Mouse (Mus musculus) myocyte (in vitro differentiated cells): ENCODE results near the gene 4930402H24Rik. TPM values are rescaled to one million over a fixed set of nuclear protein-coding genes. Genes with fewer than 3 reads are reported as not detected.

Source experiments
- H3K27me3 ChIP-seq: one replicate; pipeline ENCODE4 v1.6.1; 2011; ENCODE audit not compliant: control insufficient read depth, insufficient read depth, insufficient read length
- H3K36me3 ChIP-seq: one replicate; pipeline ENCODE4 v1.6.1; 2011; ENCODE audit not compliant: control insufficient read depth, insufficient read depth
- H3K4me2 ChIP-seq: one replicate; pipeline ENCODE4 v1.6.1; 2011; ENCODE audit warnings: low read depth, control low read depth
- H3K4me3 ChIP-seq: one replicate; pipeline ENCODE4 v1.5.1; 2011; ENCODE audit warnings: mild to moderate bottlenecking, control low read depth, moderate library complexity
- H3K79me2 ChIP-seq: one replicate; pipeline ENCODE4 v1.6.1; 2011; ENCODE audit not compliant: control insufficient read depth, insufficient read depth
- H3ac ChIP-seq: one replicate; pipeline ENCODE4 v1.6.1; 2011; ENCODE audit not compliant: control insufficient read depth, insufficient read length
- CEBPB ChIP-seq: IDR thresholded peaks from 2 replicates; pipeline ENCODE4 v1.6.1; 2011; ENCODE audit warnings: mild to moderate bottlenecking, moderate library complexity; ENCODE audit not compliant: poor library complexity, insufficient read depth, severe bottlenecking
- E2F4 ChIP-seq: IDR thresholded peaks from one replicate; pipeline ENCODE4 v1.6.1; 2011; ENCODE audit warnings: mild to moderate bottlenecking, control low read depth, moderate library complexity; ENCODE audit not compliant: insufficient read depth
- MAX ChIP-seq: IDR thresholded peaks from one replicate; pipeline ENCODE4 v1.6.1; 2011; ENCODE audit warnings: low read depth, mild to moderate bottlenecking, control low read depth
- MYOD1 ChIP-seq, 3 experiments: IDR thresholded peaks; one replicate each; pipeline ENCODE4 v1.6.1; 2011; ENCODE audit warnings: control low read depth in 2 of 3, low read depth in 2 of 3, mild to moderate bottlenecking in 2 of 3, moderate library complexity in 1 of 3; ENCODE audit not compliant: insufficient read length in 2 of 3, control insufficient read depth in 1 of 3
- MYOG ChIP-seq, 3 experiments: IDR thresholded peaks; one replicate each; pipeline ENCODE4 v1.6.1; 2011; ENCODE audit warnings: control low read depth in 2 of 3, low read depth in 2 of 3, mild to moderate bottlenecking in 2 of 3; ENCODE audit not compliant: insufficient read length in 2 of 3, control insufficient read depth in 1 of 3, insufficient read depth in 1 of 3
- POLR2A ChIP-seq: IDR thresholded peaks from one replicate; pipeline ENCODE4 v1.6.1; 2011; ENCODE audit warnings: low read depth, mild to moderate bottlenecking, control low read depth, moderate library complexity; ENCODE audit not compliant: insufficient read length
- POLR2AphosphoS2 ChIP-seq: IDR thresholded peaks from one replicate; pipeline ENCODE4 v1.6.1; 2011; ENCODE audit warnings: low read depth, control low read depth; ENCODE audit not compliant: insufficient read length
- REST ChIP-seq: IDR thresholded peaks from one replicate; pipeline ENCODE4 v1.6.1; 2011; ENCODE audit warnings: mild to moderate bottlenecking, control low read depth, moderate library complexity; ENCODE audit not compliant: insufficient read depth, insufficient read length
- SRF ChIP-seq: IDR thresholded peaks from one replicate; pipeline ENCODE4 v1.6.1; 2011; ENCODE audit warnings: low read depth; ENCODE audit not compliant: control insufficient read depth, insufficient read length
- TCF12 ChIP-seq: IDR thresholded peaks from one replicate; pipeline ENCODE4 v1.6.1; 2011; ENCODE audit warnings: mild to moderate bottlenecking, control low read depth; ENCODE audit not compliant: poor library complexity, insufficient read depth, severe bottlenecking
- TCF3 ChIP-seq: IDR thresholded peaks from one replicate; pipeline ENCODE4 v1.6.1; 2011; ENCODE audit warnings: low read depth, control low read depth; ENCODE audit not compliant: insufficient read length
- USF1 ChIP-seq: IDR thresholded peaks from one replicate; pipeline ENCODE4 v1.6.1; 2011; ENCODE audit warnings: low read depth, mild to moderate bottlenecking, control low read depth, moderate library complexity
- polyA plus RNA-seq: library from polyadenylated mRNA; unstranded; fragments of >200 nt; fragmentation: generic; extraction: Trizol; gene quantifications from one replicate; pipeline ENCODE4 v1.2.1, GENCODE M21; 2012; ENCODE audit warnings: missing spikeins

4930402H24Rik gene
- polyA plus RNA-seq, 1 experiment: 10.4 TPM

DNA sequence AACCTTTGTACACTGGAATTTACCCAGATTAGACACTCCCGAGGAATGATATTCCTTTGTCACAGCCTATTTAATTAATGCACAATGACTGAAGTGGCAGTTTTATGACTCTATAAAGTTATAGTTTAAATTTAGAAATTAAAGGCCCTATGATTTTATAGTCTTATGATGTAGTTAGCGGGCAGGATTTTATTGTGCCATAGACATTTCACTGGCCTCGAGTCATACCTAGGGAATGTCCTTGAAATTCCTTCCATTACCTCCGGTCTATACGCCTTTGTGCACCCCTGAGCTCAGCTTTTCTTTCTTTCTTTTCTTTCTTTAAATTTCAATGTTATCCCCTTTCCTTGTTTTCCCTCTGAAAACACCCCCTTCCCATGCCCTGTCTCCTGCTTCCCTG lies 35.3 kb downstream of the 4930402H24Rik start:
- H3K79me2 ChIP-seq: no peaks in the 10 kb centered on the region
- no peak overlapping the region for H3K4me3 ChIP-seq
- H3K4me2 ChIP-seq: no peak overlapping the region
- no peaks in the 10 kb centered on the region for H3K27me3 ChIP-seq
- no peaks in the 10 kb centered on the region for H3K36me3 ChIP-seq
- H3ac ChIP-seq: no peak overlapping the region
- TF ChIP-seq MAX: no peak
- no peak for TF ChIP-seq MYOG (IDR thresholded peaks at IDR 0.05; ENCODE audit: control insufficient read depth in 1 of 3, insufficient read depth in 1 of 3, insufficient read length in 2 of 3, low read depth in 2 of 3)
- no peak for TF ChIP-seq REST
- no peak for TF ChIP-seq SRF
- TF ChIP-seq POLR2AphosphoS2: no peak
- TF ChIP-seq MYOD1 (IDR thresholded peaks at IDR 0.05; ENCODE audit: control insufficient read depth in 1 of 3, insufficient read length in 2 of 3, low read depth in 2 of 3): no peak
- TF ChIP-seq CEBPB: no peak
- no peak for TF ChIP-seq E2F4
- TF ChIP-seq TCF12: no peak
- TF ChIP-seq TCF3: no peak
- no peak for TF ChIP-seq POLR2A

DNA sequence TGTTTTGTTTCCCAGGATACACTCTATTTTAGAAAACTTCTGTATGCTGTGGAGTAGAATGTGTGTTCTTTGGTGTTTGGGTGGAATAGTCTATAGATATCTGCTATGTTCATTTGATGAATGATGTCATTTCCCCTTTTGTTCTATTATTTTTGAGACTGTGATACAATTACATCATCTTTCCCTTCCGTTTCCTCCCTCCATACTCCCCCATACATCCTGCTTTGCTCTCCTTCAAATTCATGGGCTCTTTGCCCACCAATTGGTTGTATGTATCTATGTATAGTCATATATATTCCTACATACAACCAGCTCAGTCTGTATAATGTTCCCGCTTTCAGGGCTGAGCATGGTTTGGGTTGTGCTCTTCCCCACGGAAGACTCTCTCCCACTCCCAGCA lies 44.1 kb downstream of the 4930402H24Rik start:
- Histone ChIP-seq H3K4me3 (no peak overlapping the region), H3K79me2 (no peaks in the 10 kb centered on the region), H3K27me3 (no peaks in the 10 kb centered on the region), H3K4me2 (no peak overlapping the region), H3K36me3 (no peaks in the 10 kb centered on the region), H3ac (no peak overlapping the region)
- TF ChIP-seq SRF: no peak
- no peak for TF ChIP-seq TCF12
- no peak for TF ChIP-seq MAX
- TF ChIP-seq CEBPB: no peak
- TF ChIP-seq TCF3: no peak
- no peak for TF ChIP-seq MYOG (IDR thresholded peaks at IDR 0.05; ENCODE audit: control insufficient read depth in 1 of 3, insufficient read depth in 1 of 3, insufficient read length in 2 of 3, low read depth in 2 of 3)
- no peak for TF ChIP-seq POLR2AphosphoS2
- no peak for TF ChIP-seq POLR2A
- no peak for TF ChIP-seq E2F4

DNA sequence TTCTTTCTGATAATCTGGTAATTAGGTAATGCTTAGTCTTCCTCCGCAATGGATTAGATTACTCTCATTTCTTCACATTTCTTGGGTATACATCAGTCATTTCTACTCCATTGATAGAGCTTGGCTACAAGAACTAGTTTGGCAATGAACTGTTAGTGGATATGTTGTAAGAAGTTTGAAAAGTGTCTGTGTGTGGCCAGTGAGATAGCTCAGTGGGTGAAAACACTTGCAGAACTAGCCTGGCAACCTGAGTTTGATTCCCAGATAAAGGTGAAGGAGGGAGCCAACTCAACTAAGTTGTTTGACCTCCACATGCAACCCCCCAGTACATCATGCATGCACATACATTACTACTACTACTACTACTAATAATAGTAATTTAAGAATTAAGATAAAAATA lies 53.2 kb downstream of the 4930402H24Rik start:
- no peak for TF ChIP-seq POLR2A
- no peak for TF ChIP-seq MAX
- no peak for TF ChIP-seq CEBPB
- no peak for TF ChIP-seq POLR2AphosphoS2
- no peak for TF ChIP-seq MYOD1 (IDR thresholded peaks at IDR 0.05; ENCODE audit: control insufficient read depth in 1 of 3, insufficient read length in 2 of 3, low read depth in 2 of 3)
- TF ChIP-seq TCF12: no peak
- TF ChIP-seq MYOG (IDR thresholded peaks at IDR 0.05; ENCODE audit: control insufficient read depth in 1 of 3, insufficient read depth in 1 of 3, insufficient read length in 2 of 3, low read depth in 2 of 3): no peak
- no peak for TF ChIP-seq USF1
- no peak for TF ChIP-seq TCF3
- TF ChIP-seq SRF: no peak
- no peak for TF ChIP-seq REST
- TF ChIP-seq E2F4: no peak
- Histone ChIP-seq H3K27me3 (no peaks in the 10 kb centered on the region), H3K79me2 (no peaks in the 10 kb centered on the region), H3K4me3 (no peak overlapping the region), H3K4me2 (no peak overlapping the region), H3K36me3 (no peaks in the 10 kb centered on the region), H3ac (no peak overlapping the region)

DNA sequence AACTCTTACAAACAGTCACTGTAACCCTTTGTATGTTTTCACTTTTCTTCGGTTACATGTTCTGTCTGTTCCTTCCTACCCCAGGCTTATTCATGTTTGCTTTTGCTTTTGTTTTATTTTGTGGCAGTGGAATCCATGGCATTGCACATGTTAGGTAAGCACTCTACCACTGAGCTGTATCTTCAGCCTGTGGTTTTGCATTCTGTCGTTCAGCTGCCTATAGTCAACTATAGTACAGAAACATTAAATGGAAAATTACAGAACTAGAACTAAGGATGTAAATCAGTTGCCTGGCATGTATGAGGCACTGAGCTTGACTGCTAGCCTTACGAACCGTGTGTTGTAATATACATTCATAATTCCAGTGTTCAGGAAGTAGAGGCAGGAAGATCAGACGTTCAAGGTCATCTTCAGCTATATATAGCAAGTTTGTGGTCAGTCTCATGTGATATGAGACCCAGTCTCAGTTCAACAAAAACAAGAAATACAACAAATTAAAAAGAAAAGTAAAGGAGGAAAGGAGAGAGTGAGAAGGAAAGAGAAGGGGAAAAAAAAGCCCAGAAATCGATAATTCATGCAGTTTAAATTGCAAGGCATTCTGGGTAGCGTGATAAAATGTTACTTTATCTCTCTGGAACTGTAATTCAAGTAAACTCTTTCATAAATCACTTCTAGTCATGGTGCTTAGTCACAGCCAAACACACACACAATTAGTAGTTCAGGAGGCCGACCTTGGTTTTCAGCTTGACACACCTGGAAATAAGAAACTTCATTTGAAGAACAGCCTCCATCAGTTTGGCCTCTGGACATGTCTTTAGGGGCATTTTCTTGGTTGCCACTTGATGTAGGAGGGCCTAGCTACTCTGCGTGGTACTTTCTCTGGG lies 54.6 kb downstream of the 4930402H24Rik start:
- no peaks in the 10 kb centered on the region for H3K79me2 ChIP-seq
- TF ChIP-seq TCF12: no peak
- TF ChIP-seq POLR2A: no peak
- no peak for TF ChIP-seq TCF3
- TF ChIP-seq REST: no peak
- no peak overlapping the region for H3ac ChIP-seq
- no peak overlapping the region for H3K4me3 ChIP-seq
- no peaks in the 10 kb centered on the region for H3K27me3 ChIP-seq
- H3K4me2 ChIP-seq: no peak overlapping the region
- no peaks in the 10 kb centered on the region for H3K36me3 ChIP-seq

- no peak overlapping the region for H3K4me3 ChIP-seq
- TF ChIP-seq POLR2A: no peak
- TF ChIP-seq REST: no peak
- no peak for TF ChIP-seq POLR2AphosphoS2
- TF ChIP-seq SRF: no peak
- no peak for TF ChIP-seq E2F4
- no peak for TF ChIP-seq TCF3
- no peak for TF ChIP-seq MYOG (IDR thresholded peaks at IDR 0.05; ENCODE audit: control insufficient read depth in 1 of 3, insufficient read depth in 1 of 3, insufficient read length in 2 of 3, low read depth in 2 of 3)
- TF ChIP-seq CEBPB: no peak
- TF ChIP-seq TCF12: no peak
- no peak for TF ChIP-seq MYOD1 (IDR thresholded peaks at IDR 0.05; ENCODE audit: control insufficient read depth in 1 of 3, insufficient read length in 2 of 3, low read depth in 2 of 3)
Observed at GRCm38 (mm10) chr2:130849688-130850087, 56.5 kb downstream of the 4930402H24Rik start.

More at GRCm38 (mm10) chr2:130849688-130850087, 56.5 kb downstream of the 4930402H24Rik start:
- H3K79me2 ChIP-seq: no peaks in the 10 kb centered on the region
- H3ac ChIP-seq: no peak overlapping the region
- no peaks in the 10 kb centered on the region for H3K27me3 ChIP-seq
- no peak overlapping the region for H3K4me2 ChIP-seq
- no peaks in the 10 kb centered on the region for H3K36me3 ChIP-seq
